Comparison of ENCODE assay signal across 16 mouse cellular contexts in the genomic region with DNA sequence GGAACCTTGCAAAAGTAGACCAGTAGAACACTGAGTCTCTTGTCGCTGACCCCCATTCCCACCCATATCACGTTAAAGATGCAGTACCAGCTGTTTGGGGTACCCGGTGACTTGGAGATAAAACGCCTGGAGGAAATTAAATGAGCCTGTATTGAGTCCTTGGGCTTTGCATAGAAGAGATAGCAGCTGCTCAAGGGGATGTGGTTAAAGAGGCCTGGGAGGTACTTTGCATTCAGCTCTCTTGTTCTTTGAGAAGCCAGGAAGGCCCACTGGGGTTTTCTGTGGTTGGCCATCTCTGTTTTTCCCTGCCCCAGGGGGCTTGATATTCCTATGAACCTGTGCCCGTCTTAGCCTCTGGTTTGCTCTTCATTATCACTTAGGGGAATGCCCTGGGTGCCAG. TPM values are rescaled to one million over a fixed set of nuclear protein-coding genes. Genes with fewer than 3 reads are reported as not detected.
A peak's percentile ranks its signal among the peaks of the same experiment; 100 is the strongest.
DNase-seq lines count a peak whose midpoint lies in the region; ATAC-seq and TF ChIP-seq lines count a peak whose summit lies in the region.
"Had no signal": no experiment of that assay in that cellular context is flagged by ENCODE, and none has a peak within 500 bp of the region (broad histone marks: within the 10 kb centered on the region; RNA-seq: fewer than 3 reads in every experiment).

No protein-coding gene starts in this region.

- no peak overlapping the region for H3K4me3 ChIP-seq in myocyte
- no peak overlapping the region for H3K4me3 ChIP-seq in embryonic facial prominence, embryonic 10.5 days
- no peak overlapping the region for H3K4me3 ChIP-seq in forebrain, embryonic 13.5 days
- H3K4me3 ChIP-seq: embryonic facial prominence, embryonic 12.5 days; heart, embryonic 15.5 days; limb, embryonic 10.5 days had no signal

- H3K9ac ChIP-seq in forebrain, embryonic 13.5 days: no peak overlapping the region
- H3K9ac ChIP-seq: embryonic facial prominence, embryonic 12.5 days; heart, embryonic 15.5 days had no signal

- no peaks in the 10 kb centered on the region for H3K27me3 ChIP-seq in myocyte (ENCODE audit: control insufficient read depth, insufficient read depth, insufficient read length)
- H3K27me3 ChIP-seq in embryonic facial prominence, embryonic 10.5 days (replicated peaks; ENCODE audit: low read depth, poor library complexity, severe bottlenecking): no peaks in the 10 kb centered on the region
- H3K27me3 ChIP-seq in forebrain, embryonic 13.5 days: no peaks in the 10 kb centered on the region
- H3K27me3 ChIP-seq: embryonic facial prominence, embryonic 12.5 days; heart, embryonic 15.5 days had no signal

- peak; percentile 62 to 73 for DNase-seq in spleen, postnatal 4 days (ENCODE audit: low spot score in 2 of 2)
- DNase-seq in spleen, postnatal 14 days (ENCODE audit: low spot score in 2 of 2): no peak
- DNase-seq in MEL-GATA-1-ER (ENCODE audit: extremely low read depth, low read depth): peak; percentile 99
- DNase-seq in induced T-regulatory cell, adult 2 months (ENCODE audit: low read depth): peak; percentile 74
- no peak for DNase-seq in retina, postnatal 1 day
- no peak for DNase-seq in embryonic facial prominence, embryonic 10.5 days (ENCODE audit: low spot score)
- DNase-seq: adrenal gland, postnatal 14 days; cerebellum, adult 8-10 months; kidney, adult 8-10 months; layer of hippocampus, adult 9-11 months; lung, postnatal 14 days had no signal

- no peak overlapping the region for H3K27ac ChIP-seq in embryonic facial prominence, embryonic 10.5 days (replicated peaks)
- H3K27ac ChIP-seq in forebrain, embryonic 13.5 days: no peak overlapping the region
- H3K27ac ChIP-seq: embryonic facial prominence, embryonic 12.5 days; heart, embryonic 15.5 days; limb, embryonic 10.5 days had no signal

- no peak overlapping the region for H3ac ChIP-seq in myocyte (ENCODE audit: control insufficient read depth, insufficient read length)

- H3K79me2 ChIP-seq in myocyte (ENCODE audit: control insufficient read depth, insufficient read depth): peaks cover 42% of the 10 kb centered on the region

- H3K4me1 ChIP-seq in embryonic facial prominence, embryonic 10.5 days: peaks cover 33% of the 10 kb centered on the region
- peaks cover 9% of the 10 kb centered on the region; the same call in 1 of the 2 replicates for H3K4me1 ChIP-seq in forebrain, embryonic 13.5 days

- no peak for TF ChIP-seq POLR2A in myocyte (IDR thresholded peaks at IDR 0.05; ENCODE audit: insufficient read length, low read depth)

- ATAC-seq in forebrain, embryonic 13.5 days: no peak

- H3K36me3 ChIP-seq in myocyte (ENCODE audit: control insufficient read depth, insufficient read depth): no peaks in the 10 kb centered on the region
- peaks cover 61% of the 10 kb centered on the region for H3K36me3 ChIP-seq in embryonic facial prominence, embryonic 10.5 days (replicated peaks)
- peaks cover 11% of the 10 kb centered on the region; the same call in 1 of the 2 replicates for H3K36me3 ChIP-seq in forebrain, embryonic 13.5 days (ENCODE audit: poor library complexity, severe bottlenecking)
- H3K36me3 ChIP-seq: heart, embryonic 15.5 days had no signal

- no peaks in the 10 kb centered on the region for H3K9me3 ChIP-seq in embryonic facial prominence, embryonic 10.5 days
- no peaks in the 10 kb centered on the region for H3K9me3 ChIP-seq in forebrain, embryonic 13.5 days (replicated peaks)
- H3K9me3 ChIP-seq: embryonic facial prominence, embryonic 12.5 days; heart, embryonic 15.5 days; limb, embryonic 10.5 days had no signal

- 69% methylated on average over 5 of the region's 5 CpGs for WGBS in embryonic facial prominence, embryonic 10.5 days
- 69% methylated on average over 5 of the region's 5 CpGs for WGBS in forebrain, embryonic 13.5 days

- H3K4me2 ChIP-seq in myocyte (ENCODE audit: low read depth): peak overlapping the region; percentile 44
- H3K4me2 ChIP-seq in forebrain, embryonic 13.5 days: no peak overlapping the region
- H3K4me2 ChIP-seq: embryonic facial prominence, embryonic 12.5 days; heart, embryonic 15.5 days had no signal

TF ChIP-seq in myocyte, 11 proteins besides CTCF, POLR2A, EP300 and RAD21:
- TF ChIP-seq REST (IDR thresholded peaks at IDR 0.05; ENCODE audit: insufficient read depth, insufficient read length) (no peak), TCF12 (IDR thresholded peaks at IDR 0.05; ENCODE audit: insufficient read depth, poor library complexity, severe bottlenecking) (no peak), MYOD1 (IDR thresholded peaks at IDR 0.05; ENCODE audit: control insufficient read depth in 1 of 3, insufficient read length in 2 of 3, low read depth in 2 of 3) (peak in 1 of 3 experiments; percentile 13), MAX (IDR thresholded peaks at IDR 0.05; ENCODE audit: low read depth) (no peak), MYOG (IDR thresholded peaks at IDR 0.05; ENCODE audit: control insufficient read depth in 1 of 3, insufficient read depth in 1 of 3, insufficient read length in 2 of 3, low read depth in 2 of 3) (peak in 2 of 3 experiments; percentile 9 to 25)

RNA-seq across cellular contexts. Expression of a gene that starts 9.3 kb away (rescaled TPM):
- 39.7 TPM for polyA plus RNA-seq in myocyte (2012; fragmentation: generic; extraction: Trizol)
- polyA plus RNA-seq in embryonic facial prominence, embryonic 10.5 days (2016; fragmentation: Nextera tagmentation; extraction: Ambion mirVana): 34.5 and 34.8 TPM in 2 replicates
- polyA plus RNA-seq in forebrain, embryonic 13.5 days (2015; fragmentation: Nextera tagmentation; extraction: Ambion mirVana): 17.1 and 18.1 TPM in 2 replicates

RNA-seq across cellular contexts. Expression of a gene that starts 26.8 kb away (rescaled TPM):
- 7.2 TPM for polyA plus RNA-seq in myocyte (2012; fragmentation: generic; extraction: Trizol)
- 16.2 and 16.5 TPM in 2 replicates for polyA plus RNA-seq in embryonic facial prominence, embryonic 10.5 days (2016; fragmentation: Nextera tagmentation; extraction: Ambion mirVana)
- polyA plus RNA-seq in forebrain, embryonic 13.5 days (2015; fragmentation: Nextera tagmentation; extraction: Ambion mirVana): 8.8 and 10.3 TPM in 2 replicates

Comparison
In these comparisons a context has a peak if more than half of its experiments do, and no peak if none do; other contexts are left out.
1. DNase-seq: peak in spleen, postnatal 4 days (2 of 2), MEL-GATA-1-ER (single experiment) and induced T-regulatory cell, adult 2 months (single experiment); none in spleen, postnatal 14 days (0 of 2), retina, postnatal 1 day (single experiment) and embryonic facial prominence, embryonic 10.5 days (single experiment).